Mouse (Mus musculus): ENCODE measurements at regions not wholly inside any gene's neighbourhood (a gene's known extent, or its start where the extent isn't known, plus 50 kb on each side); places are given as distances from the start of the nearest gene placed in this dataset.

DNA sequence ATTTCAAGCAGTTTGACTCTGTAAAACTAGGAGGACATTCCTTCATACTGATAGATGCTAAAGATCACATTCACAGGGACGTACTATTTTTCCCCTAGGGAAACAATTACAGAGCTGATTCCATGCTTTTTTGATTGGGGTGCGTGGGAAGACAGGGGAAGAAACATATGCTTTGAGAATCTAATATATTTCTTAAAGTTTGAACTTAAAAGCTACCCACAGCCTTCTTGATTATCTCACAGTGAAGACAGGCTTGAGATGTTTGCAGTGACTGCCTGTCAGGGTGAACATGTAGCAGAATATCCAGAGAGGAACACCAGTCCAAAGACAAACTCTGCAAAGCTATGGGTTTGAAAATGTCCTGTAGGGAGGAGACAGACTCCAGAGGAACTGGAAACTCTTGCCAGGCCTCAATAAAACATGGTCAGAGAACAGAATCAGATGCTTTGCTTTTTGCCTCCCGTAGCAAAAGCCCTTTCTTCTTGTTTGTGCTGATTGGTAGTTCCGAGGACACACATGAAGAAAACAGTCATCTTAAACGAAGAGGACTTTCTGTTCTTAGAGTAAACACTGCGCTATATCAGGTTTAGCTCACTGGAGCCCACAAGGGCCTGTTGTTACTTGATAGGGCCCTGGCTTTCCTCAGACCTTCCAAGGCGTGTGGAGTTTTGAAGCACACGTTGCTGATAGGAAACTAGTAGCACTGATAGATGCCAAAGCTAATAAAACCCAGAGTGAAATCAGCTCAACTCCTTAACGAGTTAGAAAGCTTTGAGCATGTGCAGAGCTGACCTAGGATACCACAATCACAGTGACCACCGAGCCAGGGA is 630.8 kb downstream of the Lmo4 start:
- TF ChIP-seq ETS1 (IDR thresholded peaks at IDR 0.05; ENCODE audit: low read depth, low read length) (no peak), CTCF (IDR thresholded peaks at IDR 0.05 in 2 of 3, conservative IDR thresholded peaks at IDR 0.05 in 1 of 3; ENCODE audit: control insufficient read depth in 1 of 3, insufficient read depth in 1 of 3, low read depth in 2 of 3, low read length in 3 of 3, poor library complexity in 1 of 3, severe bottlenecking in 1 of 3) (no peak), MAFK (IDR thresholded peaks at IDR 0.05; ENCODE audit: borderline replicate concordance, low read depth, low read length) (no peak), RCOR1 (IDR thresholded peaks at IDR 0.05; ENCODE audit: low read depth, low read length) (no peak), NRF1 (IDR thresholded peaks at IDR 0.05; ENCODE audit: insufficient read depth, low read depth, low read length, poor library complexity, severe bottlenecking) (no peak)
